Mouse (Mus musculus) liver, embryonic 14.5 days (tissue): ENCODE results near the gene Aloxe3.

Source experiments
- CTCF ChIP-seq: IDR thresholded peaks from 2 replicates; pipeline ENCODE4 v1.5.1; 2016; ENCODE audit warnings: antibody characterized with exemption, low read depth, control low read depth
- EP300 ChIP-seq: IDR thresholded peaks from 2 replicates; pipeline ENCODE4 v1.6.1; 2016; ENCODE audit warnings: antibody characterized with exemption, low read depth

- TF ChIP-seq CTCF = no peak
- no peak for TF ChIP-seq EP300
Observed at GRCm38 (mm10) chr11:69091566-69092385, 33.9 kb upstream of the Aloxe3 start.
